In the genomic region with DNA sequence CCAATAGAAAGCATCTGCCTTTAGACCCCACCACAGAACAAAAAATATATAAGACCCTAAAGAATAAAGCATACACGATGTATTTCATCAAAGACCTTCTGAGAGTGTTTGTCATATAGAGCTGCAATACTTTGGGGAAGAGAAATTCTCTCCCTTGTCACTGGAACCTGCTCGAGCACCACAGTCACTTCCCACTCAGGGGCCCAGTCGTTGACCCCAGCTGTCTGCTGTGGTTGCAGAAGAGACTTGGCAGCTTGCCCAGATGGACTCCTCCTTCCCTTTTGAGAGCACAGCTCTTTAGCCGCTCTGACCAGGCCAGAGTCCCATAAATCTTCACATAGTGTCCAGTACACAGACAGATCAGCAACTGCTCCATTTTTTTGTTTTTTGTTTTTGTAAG, we compare ENCODE assay signal across 9 mouse cellular contexts. TPM values are rescaled to one million over a fixed set of nuclear protein-coding genes. Genes with fewer than 3 reads are reported as not detected.
DNase-seq lines count a peak whose midpoint lies in the region; ATAC-seq and TF ChIP-seq lines count a peak whose summit lies in the region.
"Had no signal": no experiment of that assay in that cellular context is flagged by ENCODE, and none has a peak within 500 bp of the region (broad histone marks: within the 10 kb centered on the region; RNA-seq: fewer than 3 reads in every experiment).

No protein-coding gene starts in this region.

- ATAC-seq in midbrain, embryonic 11.5 days (ENCODE audit: low FRiP score), result no peak
- ATAC-seq in midbrain, embryonic 16.5 days, result no peak
- peak; percentile 91 for ATAC-seq in liver, postnatal 0 days
- no peak for ATAC-seq in activated CD4-positive, CD25-positive, alpha-beta regulatory T cell, adult 4 months

- H3K27me3 ChIP-seq in midbrain, embryonic 11.5 days (ENCODE audit: control insufficient read depth, insufficient read depth, low read length), result no peaks in the 10 kb centered on the region
- no peaks in the 10 kb centered on the region for H3K27me3 ChIP-seq in midbrain, embryonic 16.5 days (ENCODE audit: control insufficient read depth, insufficient read depth, low read depth, low read length)
- no peaks in the 10 kb centered on the region for H3K27me3 ChIP-seq in heart, adult 2 months (ENCODE audit: control insufficient read depth, insufficient read depth, low read length)
- H3K27me3 ChIP-seq in liver, postnatal 0 days (ENCODE audit: insufficient read depth, low read length), result no peaks in the 10 kb centered on the region

- no peaks in the 10 kb centered on the region for H3K9me3 ChIP-seq in midbrain, embryonic 11.5 days (ENCODE audit: control insufficient read depth, low read length)
- H3K9me3 ChIP-seq in midbrain, embryonic 16.5 days (replicated peaks; ENCODE audit: control insufficient read depth, low read length, poor library complexity, severe bottlenecking), result no peaks in the 10 kb centered on the region
- H3K9me3 ChIP-seq in liver, postnatal 0 days (ENCODE audit: low read length), result no peaks in the 10 kb centered on the region

- no peaks in the 10 kb centered on the region for H3K4me1 ChIP-seq in midbrain, embryonic 11.5 days (ENCODE audit: control insufficient read depth, insufficient read depth, low read length)
- no peaks in the 10 kb centered on the region for H3K4me1 ChIP-seq in midbrain, embryonic 16.5 days (ENCODE audit: control insufficient read depth, insufficient read depth, low read length)
- H3K4me1 ChIP-seq in heart, adult 2 months (ENCODE audit: control insufficient read depth, insufficient read depth, low read length), result no peaks in the 10 kb centered on the region; the same call in 1 of the 2 replicates
- H3K4me1 ChIP-seq in liver, postnatal 0 days (ENCODE audit: insufficient read depth), result peaks cover 19% of the 10 kb centered on the region

- H3K79me2 ChIP-seq in heart, adult 2 months (replicated peaks; ENCODE audit: control insufficient read depth, insufficient read depth, low read length), result no peaks in the 10 kb centered on the region

- H3K27ac ChIP-seq in midbrain, embryonic 11.5 days (ENCODE audit: low read depth, low read length), result no peak overlapping the region
- H3K27ac ChIP-seq in midbrain, embryonic 16.5 days (ENCODE audit: low read length), result no peak overlapping the region
- no peak overlapping the region for H3K27ac ChIP-seq in heart, adult 2 months
- peak overlapping the region; percentile 53 for H3K27ac ChIP-seq in liver, postnatal 0 days (ENCODE audit: low read depth)

- TF ChIP-seq POLR2A in heart, adult 2 months (IDR thresholded peaks at IDR 0.05; ENCODE audit: insufficient read depth, low read depth, low read length), result no peak

- no peak overlapping the region for H3K9ac ChIP-seq in midbrain, embryonic 11.5 days (ENCODE audit: low read length)
- H3K9ac ChIP-seq in midbrain, embryonic 16.5 days (ENCODE audit: low read depth, low read length), result no peak overlapping the region
- no peak overlapping the region for H3K9ac ChIP-seq in heart, adult 2 months (ENCODE audit: low read depth, low read length)
- H3K9ac ChIP-seq in liver, postnatal 0 days (replicated peaks), result no peak overlapping the region

- peak; percentile 85 for DNase-seq in midbrain, embryonic 11.5 days (ENCODE audit: low spot score, missing footprints)
- peak; percentile 53 for DNase-seq in adrenal gland, adult 8-10 months
- DNase-seq in heart, adult 2 months, result peak; percentile 50 to 78
- peak; percentile 92 for DNase-seq in kidney, postnatal 10 days
- DNase-seq in liver, postnatal 0 days, result peak; percentile 89
- peak; percentile 84 for DNase-seq in retina, postnatal 1 day

- 53% methylated on average over 4 of the region's 4 CpGs for WGBS in midbrain, embryonic 11.5 days
- WGBS in midbrain, embryonic 16.5 days, result 37% methylated on average over 4 of the region's 4 CpGs
- WGBS in heart, adult 2 months, result 15% methylated on average over 4 of the region's 4 CpGs
- WGBS in liver, postnatal 0 days (ENCODE audit: insufficient replicate concordance), result 6% methylated on average over 4 of the region's 4 CpGs

- intact Hi-C loops in heart, adult 2 months (cut with DNase I), result no loop called here

- no peak for TF ChIP-seq CTCF in heart, adult 2 months (IDR thresholded peaks at IDR 0.05)
- TF ChIP-seq CTCF in liver, postnatal 0 days (IDR thresholded peaks at IDR 0.05; ENCODE audit: low read depth), result no peak

- TF ChIP-seq EP300 in heart, adult 2 months (IDR thresholded peaks at IDR 0.05; ENCODE audit: insufficient read depth, low read depth, low read length), result no peak
- 0 out of 2 replicates have a peak, but pooled peaks have one; percentile 28 for TF ChIP-seq EP300 in liver, postnatal 0 days (IDR thresholded peaks at IDR 0.05; ENCODE audit: low read depth)

- no peak overlapping the region for H3K4me2 ChIP-seq in midbrain, embryonic 11.5 days
- H3K4me2 ChIP-seq in midbrain, embryonic 16.5 days (ENCODE audit: low read length), result no peak overlapping the region
- no peak overlapping the region for H3K4me2 ChIP-seq in liver, postnatal 0 days (ENCODE audit: low read depth, low read length)

- H3K4me3 ChIP-seq in midbrain, embryonic 11.5 days (ENCODE audit: low read depth, low read length), result no peak overlapping the region
- no peak overlapping the region for H3K4me3 ChIP-seq in midbrain, embryonic 16.5 days (ENCODE audit: low read depth, low read length)
- H3K4me3 ChIP-seq in heart, adult 2 months, result no peak overlapping the region
- H3K4me3 ChIP-seq in liver, postnatal 0 days (ENCODE audit: low read depth, low read length), result no peak overlapping the region

- H3K36me3 ChIP-seq in midbrain, embryonic 11.5 days (ENCODE audit: control insufficient read depth, insufficient read depth, low read length), result no peaks in the 10 kb centered on the region
- H3K36me3 ChIP-seq in midbrain, embryonic 16.5 days (ENCODE audit: control insufficient read depth, insufficient read depth, low read length), result no peaks in the 10 kb centered on the region
- no peaks in the 10 kb centered on the region for H3K36me3 ChIP-seq in heart, adult 2 months (ENCODE audit: control insufficient read depth, insufficient read depth, low read length)
- H3K36me3 ChIP-seq in liver, postnatal 0 days (replicated peaks; ENCODE audit: insufficient read depth, low read length), result no peaks in the 10 kb centered on the region

RNA-seq across cellular contexts. Expression of a gene that starts 15.9 kb away (rescaled TPM):
- polyA plus RNA-seq in midbrain, embryonic 11.5 days (2014; fragmentation: Nextera tagmentation; extraction: Ambion mirVana), result not detected in 2 replicates
- not detected in 2 replicates for polyA plus RNA-seq in midbrain, embryonic 16.5 days (2015; fragmentation: Nextera tagmentation; extraction: Ambion mirVana)
- not detected for total RNA-seq in adrenal gland, adult 8-10 months (2022)
- total RNA-seq in heart, adult 2 months (2021), result not detected
- polyA plus RNA-seq in heart, adult 2 months (2012; rRNA removed), result 0.20 TPM in 1 of 2 replicates, not detected in the other
- polyA plus RNA-seq in liver, postnatal 0 days (2015; fragmentation: Nextera tagmentation; extraction: Ambion mirVana), result 0.40 and 0.42 TPM in 2 replicates
- 1 to 10 TPM; 1.6 to 2.2 TPM for polyA plus RNA-seq in activated CD4-positive, CD25-positive, alpha-beta regulatory T cell, adult 4 months (2017; shearing (Covaris generic))
- total RNA-seq: left cerebral cortex, adult 8-10 months had no signal

RNA-seq across cellular contexts. Expression of a gene that starts 59.5 kb away (rescaled TPM):
- not detected in 2 replicates for polyA plus RNA-seq in midbrain, embryonic 11.5 days (2014; fragmentation: Nextera tagmentation; extraction: Ambion mirVana)
- polyA plus RNA-seq in midbrain, embryonic 16.5 days (2015; fragmentation: Nextera tagmentation; extraction: Ambion mirVana), result not detected in 2 replicates
- total RNA-seq in adrenal gland, adult 8-10 months (2022), result not detected
- not detected for total RNA-seq in heart, adult 2 months (2021)
- polyA plus RNA-seq in heart, adult 2 months (2012; rRNA removed), result not detected in 2 replicates
- polyA plus RNA-seq in liver, postnatal 0 days (2015; fragmentation: Nextera tagmentation; extraction: Ambion mirVana), result 0.09 TPM in 1 of 2 replicates, not detected in the other
- polyA plus RNA-seq in activated CD4-positive, CD25-positive, alpha-beta regulatory T cell, adult 4 months (2017; shearing (Covaris generic)), result not detected
- total RNA-seq: left cerebral cortex, adult 8-10 months had no signal
